Mouse (Mus musculus) activated CD4-positive, CD25-positive, alpha-beta regulatory T cell, adult 4 months (primary cell): ENCODE results near the gene Whrn. TPM values are rescaled to one million over a fixed set of nuclear protein-coding genes. Genes with fewer than 3 reads are reported as not detected.

Source experiments
- ATAC-seq: one replicate; pipeline ENCODE4 v1.8.0; 2017
- polyA plus RNA-seq, 2 experiments: library from polyadenylated mRNA; unstranded; fragments of 100-300 nt; shearing (Covaris generic); gene quantifications; one replicate each; pipeline ENCODE4 v1.2.1; 2017

The Whrn gene
- polyA plus RNA-seq, 2 experiments from 2014 or later, result 3.1 to 3.2 TPM

DNA sequence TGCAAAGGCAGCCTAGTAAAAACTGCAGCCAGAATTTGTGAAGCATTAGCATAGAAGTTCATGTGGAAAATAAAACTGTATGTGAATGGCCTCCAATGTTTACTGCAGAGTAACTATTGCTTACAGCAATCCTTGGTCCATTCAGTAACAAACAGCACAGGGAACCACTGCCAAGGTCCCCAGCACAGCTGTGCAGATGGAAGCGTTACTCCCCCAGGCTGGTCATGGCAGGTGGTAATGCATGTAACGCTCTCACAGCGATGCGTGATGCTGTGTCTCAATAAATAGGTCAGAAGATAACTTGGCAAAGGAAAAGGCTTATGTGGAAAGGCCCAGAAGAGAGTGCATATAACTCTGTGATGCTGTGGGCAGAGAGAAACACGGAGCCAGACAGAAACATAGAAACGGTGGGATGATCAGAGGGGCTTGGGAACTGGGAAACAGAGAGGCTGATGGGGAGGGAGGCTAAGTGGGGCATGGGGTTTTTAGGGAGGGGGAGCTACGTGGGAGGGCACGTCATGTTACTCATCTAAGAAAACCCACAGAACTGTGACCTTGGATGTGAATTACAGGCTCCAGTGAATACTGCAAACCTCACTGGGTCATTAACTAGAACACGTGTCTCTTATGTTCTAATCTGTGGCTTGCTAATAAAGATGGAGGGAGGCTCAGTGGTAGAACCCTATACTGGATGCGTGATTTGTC lies 51.3 kb downstream of the Whrn start:
- no peak for ATAC-seq

DNA sequence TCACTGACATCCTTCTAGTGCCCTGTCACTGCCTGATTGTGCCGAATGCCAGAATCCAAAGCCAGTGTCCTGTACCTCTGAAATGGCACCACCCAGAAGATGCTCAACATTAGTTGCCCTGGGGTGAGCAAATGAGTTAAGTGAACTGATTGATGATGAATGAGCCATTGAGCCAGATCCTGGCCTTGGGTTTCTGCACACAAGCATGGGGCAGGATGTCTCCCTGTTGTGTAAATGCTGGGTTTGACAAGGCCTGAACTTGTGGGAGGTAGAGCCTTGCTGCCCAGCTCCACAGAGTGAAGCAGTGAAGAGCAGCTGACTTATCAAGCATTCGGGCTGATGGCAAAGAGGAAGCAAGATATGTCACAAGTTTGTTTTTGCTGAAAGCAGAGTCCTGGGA lies 52.7 kb downstream of the Whrn start:
- ATAC-seq, result no peak

DNA sequence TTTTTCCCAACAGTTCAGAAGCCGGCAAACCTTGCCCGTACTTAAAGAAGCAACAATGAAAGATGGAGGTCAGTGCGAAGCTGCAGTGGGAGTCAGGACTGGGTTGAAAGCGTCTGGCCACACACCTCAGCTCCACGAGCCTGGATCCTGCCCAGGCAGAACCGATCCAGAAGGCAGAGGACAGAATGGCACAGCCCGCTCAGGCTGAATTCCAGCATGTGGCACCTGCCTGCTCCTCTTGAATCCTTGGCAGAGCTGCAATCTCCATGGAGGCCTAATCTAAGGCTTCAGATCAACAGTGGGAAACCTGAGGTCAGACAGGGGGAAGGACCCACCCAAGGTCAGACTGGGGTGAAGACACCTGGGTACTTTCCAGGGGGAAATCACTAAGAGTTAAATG lies 54.2 kb downstream of the Whrn start:
- no peak for ATAC-seq

DNA sequence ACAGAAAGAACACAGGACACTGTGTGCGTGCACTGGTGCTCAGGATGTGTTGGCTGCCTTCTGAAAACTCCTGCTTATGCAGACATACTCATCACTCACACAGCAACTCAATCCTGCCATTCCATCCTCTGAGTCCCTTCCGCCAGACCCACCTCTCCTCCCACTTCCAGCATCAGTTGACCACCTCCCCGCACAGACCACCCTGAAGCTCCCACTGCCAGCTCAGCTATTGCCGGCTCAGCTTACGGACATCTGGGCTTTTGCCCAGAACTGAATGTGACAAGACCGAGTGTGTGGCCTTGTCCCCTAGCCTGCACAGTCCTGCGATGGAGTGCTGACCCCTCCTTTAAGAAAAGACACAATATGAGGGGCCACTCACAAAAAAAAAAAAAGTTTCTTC lies 55.5 kb downstream of the Whrn start:
- ATAC-seq, result no peak

DNA sequence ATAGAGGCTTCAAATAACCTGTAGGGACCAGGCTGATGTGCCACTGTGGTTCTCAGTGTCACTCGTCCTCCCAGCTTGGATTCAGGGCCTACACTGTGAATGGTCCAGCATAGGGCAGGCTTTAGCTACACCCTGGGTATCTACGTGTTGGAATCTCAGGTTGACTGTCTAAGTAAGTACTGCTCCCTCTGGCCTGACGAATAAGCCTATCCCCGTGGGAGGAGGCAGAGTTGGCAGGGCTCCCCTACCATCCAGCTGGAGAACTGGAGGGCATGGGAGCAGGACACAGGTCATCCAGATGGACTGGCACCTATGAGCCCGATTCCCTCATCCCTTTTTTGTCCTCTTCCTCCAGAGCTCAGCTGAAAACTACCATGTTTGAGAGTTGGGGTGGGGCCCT lies 57.8 kb downstream of the Whrn start:
- no peak for ATAC-seq

DNA sequence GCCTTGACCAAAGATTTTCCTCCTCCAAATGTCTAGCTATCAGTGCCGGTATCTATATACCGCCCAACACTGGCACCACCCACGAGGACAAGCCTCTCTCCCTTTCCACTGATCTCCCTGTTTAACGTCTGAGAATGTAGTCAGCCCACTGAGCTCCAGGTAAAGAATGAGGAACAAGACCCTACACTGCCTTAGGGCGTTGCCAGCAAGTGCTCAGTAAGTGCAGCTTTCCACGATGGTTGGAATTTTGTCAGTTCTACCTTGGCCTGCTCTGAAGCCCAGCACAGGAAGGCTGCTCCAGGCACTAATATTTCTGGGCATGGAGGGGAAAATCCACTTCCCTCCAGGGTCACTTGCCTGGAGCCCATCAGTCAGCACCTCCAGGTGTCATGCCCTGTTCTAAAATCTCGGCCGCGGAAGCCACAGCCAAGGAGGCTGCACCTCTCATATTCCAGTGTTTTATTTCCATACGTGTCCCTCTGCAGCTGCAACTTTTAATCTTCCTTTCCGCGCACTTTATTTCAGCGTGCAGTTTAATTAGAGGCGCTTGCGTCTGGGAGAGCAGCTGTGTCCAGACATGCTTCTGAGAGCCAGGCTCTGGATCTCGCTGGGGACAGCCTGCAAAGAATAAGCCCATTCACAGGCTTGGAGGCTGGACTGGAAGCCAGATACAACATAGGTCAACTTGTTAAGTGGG lies 58.5 kb downstream of the Whrn start:
- ATAC-seq, result no peak

DNA sequence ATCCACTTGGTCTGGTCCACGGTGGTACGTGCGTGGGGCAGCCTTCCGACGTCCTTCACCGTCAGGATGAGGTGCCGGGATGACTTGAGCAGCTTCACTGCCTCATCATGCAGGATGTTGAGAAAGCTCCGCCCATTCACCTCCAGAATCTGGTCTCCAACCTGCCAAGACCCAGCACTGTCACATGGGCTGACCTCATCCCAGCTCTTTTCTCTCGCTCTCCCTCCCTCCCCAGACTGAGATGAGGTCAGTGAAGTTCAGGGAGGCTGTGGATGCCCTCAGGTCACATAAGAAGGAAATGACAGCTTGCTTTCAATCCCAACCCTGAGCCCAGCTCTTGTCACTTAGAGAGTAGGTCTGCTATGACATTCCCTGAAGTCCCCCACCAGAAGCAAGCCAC lies 60.4 kb downstream of the Whrn start:
- ATAC-seq, result no peak

DNA sequence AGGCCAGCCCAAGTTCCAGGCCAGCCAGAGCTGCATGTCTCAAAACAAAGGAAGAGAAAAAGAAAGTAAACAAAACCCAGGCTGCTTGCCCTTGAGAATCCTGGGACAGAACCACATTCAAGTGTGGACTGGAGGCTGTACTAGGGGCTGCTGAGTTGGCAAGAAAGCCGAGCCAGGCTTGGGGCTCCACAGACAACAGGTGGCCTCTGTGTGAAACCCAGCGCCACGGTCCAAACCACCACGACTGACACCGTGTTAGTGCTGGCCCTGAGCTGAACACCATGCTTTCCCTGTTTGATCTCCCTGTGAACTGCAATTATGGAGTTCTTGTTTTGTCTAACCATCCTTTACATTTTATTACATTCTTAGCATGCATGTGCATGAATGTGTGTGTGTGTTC lies 64.7 kb downstream of the Whrn start:
- ATAC-seq, result no peak

DNA sequence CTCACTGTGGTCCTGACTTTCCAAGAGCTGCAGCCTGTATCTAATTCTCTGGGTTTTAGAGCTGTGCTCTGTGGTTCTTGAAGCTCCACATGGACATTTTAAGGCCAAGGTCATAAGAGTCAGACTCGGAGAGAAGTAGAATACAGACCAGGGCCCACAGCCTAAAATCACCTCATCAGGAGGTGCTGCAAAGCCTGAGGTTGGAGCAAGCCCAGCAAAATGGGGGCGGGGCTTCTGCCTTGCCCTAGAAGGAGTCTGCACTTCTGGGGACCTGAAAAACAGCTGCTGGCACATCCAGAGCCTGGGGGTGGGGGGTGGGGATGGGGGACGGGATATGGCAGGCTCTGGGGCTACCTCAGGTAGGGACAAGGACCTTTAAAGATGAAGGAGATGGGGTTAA lies 65.4 kb downstream of the Whrn start:
- no peak for ATAC-seq

DNA sequence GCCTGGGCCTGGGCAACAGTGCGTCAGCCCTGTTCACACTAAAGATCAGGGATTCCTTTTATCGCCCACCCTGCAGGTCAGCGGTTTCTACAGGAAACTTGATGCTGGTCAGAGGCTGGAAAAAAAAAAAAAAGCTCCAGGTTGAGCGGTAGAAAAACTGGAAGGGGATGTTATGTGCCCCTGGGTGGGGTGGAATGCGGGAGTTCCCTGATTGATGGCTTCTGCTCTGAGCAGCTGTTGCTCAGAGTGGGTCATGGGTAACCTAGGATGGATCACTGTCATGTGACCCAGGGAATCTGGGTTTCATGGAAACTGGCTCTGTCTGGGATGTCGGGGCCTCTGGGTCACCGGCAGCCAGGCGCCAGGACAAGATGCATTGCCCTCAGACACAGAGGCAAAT lies 69.5 kb downstream of the Whrn start:
- no peak for ATAC-seq

DNA sequence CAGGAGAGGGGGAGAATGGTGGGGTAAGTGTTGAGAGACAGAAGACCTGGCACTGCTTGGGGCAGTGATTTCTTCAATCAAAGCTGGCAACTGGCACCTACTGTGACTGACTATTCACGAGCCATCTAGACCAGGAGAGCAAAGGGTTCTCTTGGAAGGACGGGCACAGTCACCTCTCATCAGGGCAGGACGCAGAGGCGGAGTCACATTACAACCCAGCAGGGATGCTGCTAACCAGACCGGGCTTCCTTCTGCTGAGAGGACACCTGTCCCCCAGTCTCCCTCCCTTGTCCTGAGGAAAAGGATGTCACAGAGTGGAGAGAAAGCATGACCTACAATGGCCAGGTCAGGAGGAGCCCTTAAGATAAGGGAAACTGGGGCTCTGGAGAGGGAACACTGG lies 72.0 kb downstream of the Whrn start:
- no peak for ATAC-seq

DNA sequence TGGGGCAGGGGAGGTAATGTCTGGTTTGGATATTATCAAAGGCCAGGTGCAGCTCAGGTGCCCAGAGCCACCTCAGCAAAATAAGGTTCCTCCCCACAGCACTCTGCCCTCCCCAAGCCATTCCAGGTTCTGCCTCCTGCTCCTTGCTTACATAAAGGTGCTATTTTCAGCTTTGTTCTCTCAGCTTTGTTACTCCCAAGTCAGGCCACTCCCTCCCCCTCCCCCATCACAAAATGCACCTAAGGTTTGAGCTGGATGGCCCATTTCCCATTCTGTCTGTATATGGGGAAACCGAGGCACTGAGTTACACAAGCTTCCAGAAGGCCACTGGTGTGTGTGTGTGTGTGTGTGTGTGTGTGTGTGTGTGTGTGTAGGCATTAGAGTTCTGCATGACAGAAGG lies 72.6 kb downstream of the Whrn start:
- no peak for ATAC-seq

DNA sequence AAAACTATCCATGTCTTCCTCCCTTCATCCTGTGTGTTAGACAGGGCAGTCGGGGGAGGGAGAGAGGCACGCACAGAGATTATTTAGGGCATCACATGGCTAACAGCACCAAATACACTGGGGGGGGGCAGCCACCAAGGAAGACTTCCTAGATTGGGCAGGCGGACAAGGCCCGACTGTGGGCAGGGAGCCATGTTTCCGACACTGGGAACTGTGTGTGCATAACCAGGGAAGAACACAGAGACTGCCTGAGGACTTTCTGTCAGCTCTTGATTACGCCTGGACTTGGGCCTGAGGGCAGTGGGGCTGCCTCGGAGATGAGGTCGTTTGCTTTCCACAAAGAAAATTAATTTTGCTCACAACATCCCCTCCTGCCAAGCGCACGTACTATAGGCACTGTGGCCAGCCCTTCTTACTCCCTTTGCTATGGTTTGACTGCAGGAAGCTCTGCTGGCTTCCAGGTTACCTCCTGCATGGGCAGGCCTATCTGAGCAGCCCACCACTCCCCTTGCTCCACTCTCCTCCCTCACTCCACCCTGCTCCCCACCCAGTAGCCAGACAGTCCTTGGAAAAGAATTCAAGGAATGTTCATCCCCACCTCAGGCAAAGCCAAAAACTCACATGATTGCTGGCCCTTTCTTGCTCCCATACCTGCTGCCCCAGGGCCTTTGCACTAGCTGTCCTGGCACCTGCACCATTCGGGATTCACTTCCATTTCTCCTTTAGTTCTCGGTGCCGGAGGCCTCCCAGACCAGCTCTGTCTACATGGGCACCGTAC lies 75.5 kb downstream of the Whrn start:
- ATAC-seq, result no peak

DNA sequence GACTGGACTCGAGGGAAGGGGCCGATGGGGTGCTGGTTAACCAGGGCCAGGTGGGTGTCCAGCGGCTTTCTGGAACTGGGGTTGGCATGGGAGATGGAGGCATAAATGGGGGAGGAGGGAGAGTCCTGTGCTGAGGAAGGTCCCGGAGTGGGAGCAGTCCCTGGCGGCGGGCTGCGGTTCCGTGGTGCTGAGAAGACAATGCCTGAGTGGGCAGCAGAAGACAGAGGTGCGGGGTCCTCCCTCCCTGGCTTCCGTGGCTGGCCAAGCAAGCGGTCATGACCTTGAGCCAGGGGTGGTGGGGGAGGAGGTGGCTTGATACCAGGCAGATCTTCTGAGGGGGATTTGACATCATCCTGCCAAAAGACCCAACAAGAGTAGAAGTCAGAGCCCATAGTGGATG lies 77.5 kb downstream of the Whrn start:
- ATAC-seq, result no peak

DNA sequence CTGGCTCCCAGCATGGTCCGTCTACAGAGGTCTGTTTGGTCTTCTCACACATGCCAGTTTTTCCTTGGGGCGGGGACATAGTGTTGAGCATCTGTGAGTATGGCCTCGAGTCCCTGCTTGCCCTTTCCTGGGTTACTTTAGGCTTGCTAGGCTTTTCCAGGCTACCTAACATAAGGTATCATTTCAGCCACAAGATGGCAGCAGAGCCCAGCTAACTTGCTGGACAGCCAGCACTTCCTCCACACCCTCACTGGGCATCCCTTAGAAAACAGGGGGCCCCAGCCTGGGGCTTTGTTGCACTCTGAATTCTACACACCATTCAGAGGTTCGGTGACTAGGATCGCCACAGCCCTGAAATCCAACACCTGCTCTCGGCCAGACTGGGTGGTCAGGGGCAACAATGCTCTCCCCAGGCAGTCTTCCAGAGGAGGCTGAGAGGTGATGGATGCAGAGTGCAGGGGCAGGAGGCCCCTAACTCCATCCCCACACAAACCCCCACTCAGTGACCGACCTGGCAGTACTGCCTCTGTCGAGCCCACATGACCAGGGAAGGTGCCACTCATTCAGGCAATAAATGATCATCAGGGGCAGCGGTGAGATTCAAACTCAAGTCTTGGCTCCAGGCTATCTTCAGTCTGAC lies 78.4 kb downstream of the Whrn start:
- no peak for ATAC-seq

DNA sequence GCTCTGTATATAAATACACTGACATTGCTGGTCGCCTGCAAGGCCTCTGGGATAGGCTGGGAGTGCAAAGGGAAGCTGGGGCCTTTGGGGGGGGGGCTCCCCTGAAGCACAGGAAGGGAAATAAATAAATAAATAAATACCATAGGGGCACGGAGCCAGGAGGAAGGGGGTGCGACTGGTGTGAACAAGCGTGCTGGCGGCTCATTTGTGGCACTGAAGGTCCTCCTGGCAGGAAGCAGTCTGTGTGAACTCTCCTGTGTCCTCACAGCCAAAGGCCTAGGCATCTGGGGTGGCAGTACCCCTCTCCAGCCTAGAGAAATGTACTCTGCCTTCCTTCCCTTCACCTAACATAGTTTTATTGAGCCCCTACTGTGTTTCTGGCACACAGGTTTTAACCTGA lies 80.8 kb downstream of the Whrn start:
- no peak for ATAC-seq

DNA sequence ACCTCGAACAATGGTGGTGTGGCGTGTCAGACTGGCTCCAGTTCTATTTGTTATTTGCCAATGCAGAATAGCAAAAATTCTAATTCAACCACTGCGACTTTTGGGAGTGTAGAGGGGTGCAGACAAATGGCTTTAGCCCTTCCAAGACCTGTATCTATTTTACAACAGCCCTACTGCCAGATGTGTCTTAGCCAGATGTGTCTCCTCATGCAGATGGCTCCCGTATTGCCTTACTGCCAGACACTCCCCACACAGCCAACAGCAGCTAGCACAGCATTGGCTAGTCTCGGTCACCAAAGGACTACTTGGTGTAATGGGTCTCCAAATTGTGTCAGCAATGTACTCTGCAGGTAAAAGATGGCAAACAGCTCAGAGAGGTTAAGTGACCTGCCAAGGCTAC lies 84.6 kb downstream of the Whrn start:
- no peak for ATAC-seq

DNA sequence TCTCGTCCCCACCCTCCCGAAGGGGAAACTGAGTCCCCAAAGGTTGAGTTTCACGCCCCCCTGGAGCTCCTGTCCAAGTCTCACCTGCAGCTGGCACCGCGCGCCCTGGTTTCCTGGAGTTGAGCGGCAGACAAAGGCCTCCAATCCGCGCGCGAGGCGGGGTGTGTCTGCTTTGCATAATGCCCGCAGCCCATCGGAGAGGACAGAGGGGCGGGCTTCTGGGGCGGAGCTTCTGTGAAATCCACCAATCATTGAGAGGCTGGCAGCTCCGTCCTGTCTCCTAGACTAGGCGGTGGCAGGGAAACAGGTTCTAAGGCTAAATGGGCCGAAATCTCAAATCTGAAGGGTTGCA lies 85.2 kb downstream of the Whrn start:
- ATAC-seq, result peak; percentile 83

DNA sequence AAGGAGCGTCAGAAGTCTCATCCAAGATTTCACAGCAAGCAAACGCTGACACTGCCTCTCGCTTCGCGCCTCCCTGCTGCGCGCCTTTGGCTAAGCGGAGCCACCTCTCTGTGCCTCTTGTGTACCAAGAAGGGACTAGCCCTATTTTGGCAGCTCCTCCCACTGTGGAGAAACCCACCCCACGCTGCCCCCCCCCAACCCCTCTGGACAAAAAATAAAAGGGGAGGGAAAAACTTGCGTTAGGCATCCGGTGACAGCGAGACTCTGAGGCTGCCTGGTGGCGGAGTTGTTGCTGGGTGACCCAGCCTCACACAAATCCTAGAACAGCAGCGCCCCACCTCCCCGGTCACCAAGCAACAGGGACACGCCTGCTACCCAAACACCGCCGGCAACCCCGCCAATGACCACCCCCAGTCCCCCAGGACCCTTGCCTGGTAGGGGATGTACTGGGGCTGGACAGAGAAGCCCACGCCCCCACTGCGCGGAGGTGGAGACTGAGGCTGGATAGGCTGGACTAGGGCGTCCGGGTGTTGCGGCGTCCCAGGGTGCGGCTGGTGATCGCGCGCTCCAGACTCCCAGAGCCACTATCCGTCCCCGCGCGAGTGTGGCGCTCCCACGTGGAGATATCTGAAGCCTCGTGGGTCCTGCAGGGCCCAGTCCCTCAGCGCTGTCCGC lies 85.7 kb downstream of the Whrn start:
- ATAC-seq, result peak; percentile 56

DNA sequence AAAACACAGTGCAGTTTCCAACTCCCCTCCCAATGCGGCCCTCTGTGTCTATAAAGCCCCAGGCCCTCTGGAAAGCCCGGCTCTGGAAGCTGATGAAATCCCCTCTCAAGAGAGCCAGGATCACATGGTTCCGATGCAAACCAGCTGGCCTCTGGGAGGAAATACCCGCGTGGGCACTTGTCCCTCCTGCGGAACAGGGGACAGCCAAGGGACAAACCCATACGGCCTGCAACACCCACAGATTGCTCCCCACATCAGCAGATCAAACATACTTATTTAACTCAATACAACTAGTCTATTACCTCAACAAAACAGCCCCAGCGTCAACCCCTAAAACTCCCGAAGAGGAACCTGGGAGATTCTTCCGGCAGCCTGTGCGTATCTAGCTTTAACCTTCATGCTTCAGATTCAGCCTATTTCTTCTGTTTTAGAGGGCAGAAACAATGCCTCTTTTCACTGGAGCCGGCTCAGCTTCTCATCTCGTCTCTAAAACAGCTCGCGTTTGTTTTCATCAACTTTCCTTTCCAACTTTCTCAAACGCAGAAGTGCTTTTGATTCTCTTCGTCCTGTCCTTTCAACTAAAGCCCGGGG lies 86.4 kb downstream of the Whrn start:
- ATAC-seq, result peak; percentile 5

DNA sequence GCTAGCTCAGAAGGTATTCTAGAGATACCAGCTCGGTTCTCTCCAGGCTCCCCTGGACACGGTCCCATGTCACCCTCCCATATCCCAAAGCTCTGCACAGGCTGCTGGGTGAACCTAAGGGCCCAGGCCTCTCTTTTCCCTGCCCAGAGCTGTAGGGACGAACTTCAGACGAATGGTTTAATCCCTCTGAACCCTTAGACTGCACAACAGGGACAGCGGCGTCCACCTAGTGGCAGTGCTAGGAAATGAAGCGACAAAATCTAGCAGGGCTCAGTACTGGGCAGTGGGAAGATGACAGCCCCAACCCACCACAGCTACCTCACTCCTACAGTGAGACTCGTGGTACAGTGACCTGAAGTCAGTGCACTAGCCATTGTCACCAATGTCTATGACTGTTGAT lies 87.1 kb downstream of the Whrn start:
- peak; percentile 7 for ATAC-seq

DNA sequence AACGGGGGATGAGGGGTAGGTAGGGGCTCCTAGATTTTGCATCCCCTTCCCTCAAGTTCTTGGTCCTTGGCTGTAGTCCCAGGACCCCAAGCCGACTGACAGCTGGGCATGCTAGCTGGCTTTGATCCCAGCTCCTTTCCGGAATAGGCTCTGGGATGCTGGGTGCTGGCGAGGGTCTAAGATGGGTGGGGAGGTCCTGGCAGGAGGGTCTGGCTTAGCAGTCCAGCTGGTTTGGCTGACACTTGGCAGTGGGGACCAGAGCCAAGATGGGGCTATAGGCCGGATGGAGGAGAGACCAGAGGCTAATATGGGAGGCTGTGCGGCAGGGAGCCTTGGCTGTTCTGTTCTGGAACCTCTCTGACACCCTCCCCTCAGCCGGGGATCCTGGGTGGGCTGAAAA lies 87.5 kb downstream of the Whrn start:
- no peak for ATAC-seq

DNA sequence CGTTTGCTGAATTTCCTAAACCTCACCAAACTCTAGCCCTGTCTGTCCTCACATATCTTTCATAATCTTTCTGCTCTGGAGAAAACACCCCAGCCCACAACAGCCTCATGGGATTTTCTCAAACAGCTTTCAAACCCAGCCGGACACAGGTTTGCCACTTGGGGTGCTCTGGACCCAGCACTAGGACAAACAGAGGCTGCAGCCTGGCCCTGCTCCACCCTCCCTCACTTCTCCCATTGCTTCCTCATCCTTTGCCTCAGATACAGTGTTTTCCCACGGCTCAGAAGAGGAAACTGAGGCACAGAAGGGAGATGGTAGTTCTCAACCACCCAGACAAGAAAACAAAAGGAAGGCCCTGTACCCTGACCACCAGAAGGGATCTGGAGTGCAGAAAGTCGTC lies 90.1 kb downstream of the Whrn start:
- ATAC-seq, result no peak
